Mouse (Mus musculus) liver, adult 2 months (tissue): Measurements from ENCODE around the gene Atxn7l3.

Source experiments
- CTCF ChIP-seq: fragments of 200-500 bp; IDR thresholded peaks from 2 replicates; pipeline ENCODE4 v1.5.1; 2011; ENCODE audit warnings: low read depth, low read length, control low read depth
- POLR2A ChIP-seq: fragments of 200-500 bp; IDR thresholded peaks from 2 replicates; pipeline ENCODE4 v1.6.1; 2011; ENCODE audit warnings: low read length, control low read depth; ENCODE audit not compliant: insufficient read depth; ENCODE audit errors: extremely low read depth

- no peak for TF ChIP-seq CTCF
- no peak for TF ChIP-seq POLR2A
Measured at GRCm38 (mm10) chr11:102258095-102258494, 38.3 kb downstream of the Atxn7l3 start.
